8 mouse cellular contexts compared by ENCODE assay signal in genomic region chr17:24752415-24753394, GRCm38 (mm10). TPM values are rescaled to one million over a fixed set of nuclear protein-coding genes. Genes with fewer than 3 reads are reported as not detected.
A peak's percentile ranks its signal among the peaks of the same experiment; 100 is the strongest.
DNase-seq lines count a peak whose midpoint lies in the region; ATAC-seq lines count a peak whose summit lies in the region.

Gene Hs3st6, plus strand, starts transcription at chr17:24752988.

- under 1% methylated on average over 69 of the region's 82 CpGs for WGBS in heart, embryonic 14.5 days
- 1% methylated on average over 72 of the region's 82 CpGs for WGBS in liver, embryonic 11.5 days

- H3K4me1 ChIP-seq in heart, embryonic 14.5 days (ENCODE audit: control insufficient read depth in 2 of 2, insufficient read depth in 2 of 2, low read length in 2 of 2): peaks cover 3 to 12% of the 10 kb centered on the region in 2 experiments; a peak in 3 of 4 replicates
- peaks cover 10% of the 10 kb centered on the region for H3K4me1 ChIP-seq in liver, embryonic 11.5 days (replicated peaks; ENCODE audit: control insufficient read depth, insufficient read depth, low read length)

- peak within 1 kb of the TSS; percentile 54 to 55 for H3K4me3 ChIP-seq in heart, embryonic 14.5 days (ENCODE audit: control insufficient read depth in 1 of 2, insufficient read depth in 1 of 2, low read depth in 1 of 2, low read length in 2 of 2)
- H3K4me3 ChIP-seq in liver, embryonic 11.5 days (ENCODE audit: low read depth, low read length): peak within 1 kb of the TSS; percentile 61

- H3K9ac ChIP-seq in heart, embryonic 14.5 days (ENCODE audit: low read length): peak within 1 kb of the TSS; percentile 61
- peak within 1 kb of the TSS; percentile 48; the same call in 1 of the 2 replicates for H3K9ac ChIP-seq in liver, embryonic 11.5 days (ENCODE audit: low read depth, low read length)

- peak within 1 kb of the TSS; percentile 97 for H3K4me2 ChIP-seq in heart, embryonic 14.5 days (ENCODE audit: low read length)
- H3K4me2 ChIP-seq in liver, embryonic 11.5 days: peak within 1 kb of the TSS; percentile 96

- peaks cover 64% of the 10 kb centered on the region for H3K27me3 ChIP-seq in heart, embryonic 14.5 days (ENCODE audit: control insufficient read depth, insufficient read depth, low read length)
- H3K27me3 ChIP-seq in liver, embryonic 11.5 days (replicated peaks; ENCODE audit: control insufficient read depth, insufficient read depth, low read length): peaks cover 71% of the 10 kb centered on the region

- no peaks in the 10 kb centered on the region for H3K9me3 ChIP-seq in heart, embryonic 14.5 days (ENCODE audit: control insufficient read depth, low read length)
- H3K9me3 ChIP-seq in liver, embryonic 11.5 days (ENCODE audit: control insufficient read depth, low read length): no peaks in the 10 kb centered on the region

- H3K27ac ChIP-seq in heart, embryonic 14.5 days (replicated peaks in 1 of 2; ENCODE audit: control insufficient read depth in 1 of 2, insufficient read depth in 1 of 2, low read depth in 2 of 2, low read length in 2 of 2): no peak within 1 kb of the TSS
- H3K27ac ChIP-seq in liver, embryonic 11.5 days (ENCODE audit: low read depth, low read length): no peak within 1 kb of the TSS

- DNase-seq in heart, adult 11 months: no peak
- peak; percentile 66 for DNase-seq in adrenal gland, adult 2 months
- DNase-seq in liver, embryonic 11.5 days (ENCODE audit: low spot score): peak; percentile 73
- peak; percentile 62 for DNase-seq in retina, postnatal 1 day
- no peak for DNase-seq in cerebellum, postnatal 10 days
- DNase-seq in spleen, adult 18-20 months: no peak

- no peaks in the 10 kb centered on the region for H3K36me3 ChIP-seq in heart, embryonic 14.5 days (ENCODE audit: control insufficient read depth, insufficient read depth, low read length)
- H3K36me3 ChIP-seq in liver, embryonic 11.5 days (ENCODE audit: control insufficient read depth, insufficient read depth, low read length): no peaks in the 10 kb centered on the region

- peak; percentile 74 for ATAC-seq in heart, embryonic 14.5 days (ENCODE audit: insufficient number of reproducible peaks, insufficient read depth, low FRiP score, low read depth)
- peak; percentile 47 for ATAC-seq in granulocyte monocyte progenitor cell, adult 5-6 weeks (replicated peaks; ENCODE audit: poor library complexity, severe bottlenecking)
- ATAC-seq in liver, embryonic 11.5 days (replicated peaks; ENCODE audit: low FRiP score): peak; percentile 83

RNA-seq across cellular contexts. Expression of gene Hs3st6, which starts in this region (rescaled TPM):
- polyA plus RNA-seq in heart, embryonic 14.5 days (2014; fragmentation: Nextera tagmentation; extraction: Ambion mirVana): 0.18 and 0.43 TPM in 2 replicates
- total RNA-seq in adrenal gland, adult 2 months (2021): 1 to 10 TPM; 1.8 to 1.9 TPM
- 7.5 TPM in 2 replicates for polyA plus RNA-seq in adrenal gland, adult 2 months (2012; rRNA removed)
- not detected in 2 replicates for total RNA-seq in granulocyte monocyte progenitor cell, adult 5-6 weeks (2014; fragmentation: Nextera tagmentation)
- not detected in 2 replicates for total RNA-seq in granulocyte monocyte progenitor cell, adult 5-6 weeks (2017)
- 0.41 and 0.45 TPM in 2 replicates for polyA plus RNA-seq in liver, embryonic 11.5 days (2014; fragmentation: Nextera tagmentation; extraction: Ambion mirVana)

Comparison
In these comparisons a context has a peak if more than half of its experiments do, and no peak if none do; other contexts are left out.
1. Peak in ATAC-seq, H3K4me3 ChIP-seq, H3K9ac ChIP-seq and H3K4me2 ChIP-seq in heart, embryonic 14.5 days; RNA of the gene not detected or under 1 TPM.
2. Peak in ATAC-seq in granulocyte monocyte progenitor cell, adult 5-6 weeks; RNA of the gene not detected or under 1 TPM.
3. Peak in DNase-seq, ATAC-seq, H3K4me3 ChIP-seq, H3K9ac ChIP-seq and H3K4me2 ChIP-seq in liver, embryonic 11.5 days; RNA of the gene not detected or under 1 TPM.
4. DNase-seq: peak in adrenal gland, adult 2 months (single experiment) and retina, postnatal 1 day (single experiment); none in heart, adult 11 months (single experiment), cerebellum, postnatal 10 days (0 of 2) and spleen, adult 18-20 months (0 of 2).
5. Peak in every context shown above with its lines, with median percentiles within 50 percentile points of each other: ATAC-seq.